Mouse (Mus musculus) midbrain, embryonic 11.5 days (tissue): ENCODE results near the gene Suz12. TPM values are rescaled to one million over a fixed set of nuclear protein-coding genes. Genes with fewer than 3 reads are reported as not detected.

Experiments used
- ATAC-seq: fragments of 200-750 bp; cut with Nextera tagmentation; 2 replicates; pipeline ENCODE4 v1.8.0; 2017; ENCODE audit warnings: moderate TSS enrichment, moderate library complexity; ENCODE audit not compliant: low FRiP score
- DNase-seq: peaks from one replicate; pipeline ENCODE4 v3.0.0; 2015; ENCODE audit warnings: low spot score; ENCODE audit errors: missing footprints
- H3K27ac ChIP-seq: fragments of 300-500 bp; sonication (generic); 2 replicates; pipeline ENCODE4 v1.5.1; 2014; ENCODE audit warnings: low read depth, low read length
- H3K27me3 ChIP-seq: fragments of 300-500 bp; sonication (generic); 2 replicates; pipeline ENCODE4 v1.6.1; 2014; ENCODE audit warnings: mild to moderate bottlenecking, low read length, moderate library complexity, mixed read lengths; ENCODE audit not compliant: control insufficient read depth, insufficient read depth
- H3K36me3 ChIP-seq: fragments of 300-500 bp; sonication (generic); 2 replicates; pipeline ENCODE4 v1.6.1; 2014; ENCODE audit warnings: mild to moderate bottlenecking, low read length, moderate library complexity, mixed read lengths; ENCODE audit not compliant: control insufficient read depth, insufficient read depth
- H3K4me1 ChIP-seq: fragments of 300-500 bp; sonication (generic); 2 replicates; pipeline ENCODE4 v1.6.1; 2014; ENCODE audit warnings: low read length; ENCODE audit not compliant: control insufficient read depth, insufficient read depth
- H3K4me2 ChIP-seq: fragments of 300-500 bp; sonication (generic); 2 replicates; pipeline ENCODE4 v1.6.1; 2014; ENCODE audit warnings: mild to moderate bottlenecking, moderate library complexity
- H3K4me3 ChIP-seq: fragments of 300-500 bp; sonication (generic); 2 replicates; pipeline ENCODE4 v1.5.1; 2014; ENCODE audit warnings: low read depth, low read length
- H3K9ac ChIP-seq: fragments of 300-500 bp; sonication (generic); 2 replicates; pipeline ENCODE4 v1.6.1; 2014; ENCODE audit warnings: low read length
- H3K9me3 ChIP-seq: fragments of 300-500 bp; sonication (generic); 2 replicates; pipeline ENCODE4 v1.6.1; 2016; ENCODE audit warnings: low read length; ENCODE audit not compliant: control insufficient read depth
- WGBS: fragments of 180-500 bp; shearing (Covaris S2); extraction: QIAGEN DNeasy Blood & Tissue Kit; methylation state at CpG from one replicate; pipeline ENCODE4 v1.1.7; 2014; 5-methylcytosine and 5-hydroxymethylcytosine counted together
- polyA plus RNA-seq: library from polyadenylated mRNA; unstranded; fragments of >200 nt; fragmentation: Nextera tagmentation; extraction: Ambion mirVana; gene quantifications from 2 replicates; pipeline ENCODE4 v1.2.1, GENCODE M21; 2014

Suz12 gene
- polyA plus RNA-seq, 1 experiment from 2014 or later, result 28.4 TPM

- H3K27ac ChIP-seq, result no peak overlapping the region
- no peaks in the 10 kb centered on the region for H3K27me3 ChIP-seq
- peaks cover 22% of the 10 kb centered on the region for H3K36me3 ChIP-seq
- ATAC-seq (no peak), DNase-seq (no peak)
- no peak overlapping the region for H3K4me2 ChIP-seq
- no peak overlapping the region for H3K9ac ChIP-seq
- H3K4me3 ChIP-seq, result no peak overlapping the region
- H3K4me1 ChIP-seq, result no peaks in the 10 kb centered on the region
- H3K9me3 ChIP-seq, result no peaks in the 10 kb centered on the region
- WGBS, result 92% methylated on average over 4 of the region's 4 CpGs
Measured at GRCm38 (mm10) chr11:80021306-80021705, 28.4 kb downstream of the Suz12 start.

GRCm38 (mm10) chr11:80037495-80037894 lies 44.6 kb downstream of the Suz12 start:
- Histone ChIP-seq H3K4me1 (no peaks in the 10 kb centered on the region), H3K36me3 (peaks cover 6% of the 10 kb centered on the region; the same call in 1 of the 2 replicates), H3K9ac (no peak overlapping the region), H3K27me3 (no peaks in the 10 kb centered on the region), H3K9me3 (no peaks in the 10 kb centered on the region), H3K4me3 (no peak overlapping the region), H3K4me2 (no peak overlapping the region), H3K27ac (no peak overlapping the region)
- 85% methylated on average over 8 of the region's 8 CpGs for WGBS
- ATAC-seq (no peak), DNase-seq (no peak)

GRCm38 (mm10) chr11:80042615-80043418 lies 49.9 kb downstream of the Suz12 start:
- 58% methylated on average over 10 of the region's 10 CpGs for WGBS
- H3K27me3 ChIP-seq, result no peaks in the 10 kb centered on the region
- no peak overlapping the region for H3K4me2 ChIP-seq
- no peaks in the 10 kb centered on the region for H3K36me3 ChIP-seq
- ATAC-seq, result no peak
- no peak overlapping the region for H3K4me3 ChIP-seq
- no peaks in the 10 kb centered on the region for H3K9me3 ChIP-seq
- no peak overlapping the region for H3K9ac ChIP-seq
- H3K27ac ChIP-seq, result no peak overlapping the region
- no peaks in the 10 kb centered on the region for H3K4me1 ChIP-seq
- no peak for DNase-seq

GRCm38 (mm10) chr11:80043419-80043817 lies 50.5 kb downstream of the Suz12 start:
- ATAC-seq (no peak), DNase-seq (no peak)
- H3K27me3 ChIP-seq, result no peaks in the 10 kb centered on the region
- no peaks in the 10 kb centered on the region for H3K36me3 ChIP-seq
- H3K4me1 ChIP-seq, result no peaks in the 10 kb centered on the region
- no peak overlapping the region for H3K4me2 ChIP-seq
- no peak overlapping the region for H3K27ac ChIP-seq
- H3K9me3 ChIP-seq, result no peaks in the 10 kb centered on the region
- H3K4me3 ChIP-seq, result no peak overlapping the region
- no peak overlapping the region for H3K9ac ChIP-seq
- WGBS, result 91% methylated on average over 8 of the region's 8 CpGs

- H3K27ac ChIP-seq, result no peak overlapping the region
- no peaks in the 10 kb centered on the region for H3K36me3 ChIP-seq
- DNase-seq, result no peak
- no peak overlapping the region for H3K9ac ChIP-seq
- 87% methylated on average over 7 of the region's 7 CpGs for WGBS
- H3K27me3 ChIP-seq, result no peaks in the 10 kb centered on the region
- no peaks in the 10 kb centered on the region for H3K9me3 ChIP-seq
- H3K4me2 ChIP-seq, result no peak overlapping the region
- ATAC-seq, result no peak
- no peak overlapping the region for H3K4me3 ChIP-seq
- H3K4me1 ChIP-seq, result no peaks in the 10 kb centered on the region
Measured at GRCm38 (mm10) chr11:80046856-80047255, 54.0 kb downstream of the Suz12 start.

GRCm38 (mm10) chr11:80050088-80050487 lies 57.2 kb downstream of the Suz12 start:
- H3K9me3 ChIP-seq, result no peaks in the 10 kb centered on the region
- H3K4me1 ChIP-seq, result no peaks in the 10 kb centered on the region
- no peak overlapping the region for H3K9ac ChIP-seq
- 67% methylated on average over 2 of the region's 2 CpGs for WGBS
- H3K27me3 ChIP-seq, result no peaks in the 10 kb centered on the region
- ATAC-seq (no peak), DNase-seq (no peak)
- H3K27ac ChIP-seq, result no peak overlapping the region
- H3K4me3 ChIP-seq, result no peak overlapping the region
- H3K36me3 ChIP-seq, result no peaks in the 10 kb centered on the region
- H3K4me2 ChIP-seq, result no peak overlapping the region

- Histone ChIP-seq H3K36me3 (no peaks in the 10 kb centered on the region), H3K27me3 (no peaks in the 10 kb centered on the region), H3K4me2 (no peak overlapping the region), H3K9me3 (no peaks in the 10 kb centered on the region), H3K4me3 (no peak overlapping the region), H3K4me1 (no peaks in the 10 kb centered on the region), H3K9ac (no peak overlapping the region), H3K27ac (no peak overlapping the region)
- ATAC-seq (no peak), DNase-seq (no peak)
- 82% methylated on average over 7 of the region's 7 CpGs for WGBS
Measured at GRCm38 (mm10) chr11:80052456-80052855, 59.5 kb downstream of the Suz12 start.

GRCm38 (mm10) chr11:80053171-80053570 lies 60.3 kb downstream of the Suz12 start:
- Histone ChIP-seq H3K36me3 (no peaks in the 10 kb centered on the region), H3K4me1 (no peaks in the 10 kb centered on the region), H3K27me3 (no peaks in the 10 kb centered on the region), H3K4me3 (no peak overlapping the region), H3K27ac (no peak overlapping the region), H3K9me3 (no peaks in the 10 kb centered on the region), H3K4me2 (no peak overlapping the region), H3K9ac (no peak overlapping the region)
- DNase-seq, result no peak
- WGBS, result 90% methylated on average over 5 of the region's 5 CpGs
- no peak for ATAC-seq

- Histone ChIP-seq H3K4me2 (no peak overlapping the region), H3K27ac (no peak overlapping the region), H3K4me3 (no peak overlapping the region), H3K9me3 (no peaks in the 10 kb centered on the region), H3K27me3 (no peaks in the 10 kb centered on the region), H3K4me1 (no peaks in the 10 kb centered on the region), H3K9ac (no peak overlapping the region), H3K36me3 (no peaks in the 10 kb centered on the region)
- ATAC-seq (no peak), DNase-seq (no peak)
- WGBS, result 86% methylated on average over 4 of the region's 4 CpGs
Measured at GRCm38 (mm10) chr11:80054659-80055058, 61.8 kb downstream of the Suz12 start.
